Mouse (Mus musculus) liver, embryonic 14.5 days (tissue): ENCODE results near the gene Ccdc181.

Experiments
- CTCF ChIP-seq: IDR thresholded peaks from 2 replicates; pipeline ENCODE4 v1.5.1; 2016; ENCODE audit warnings: antibody characterized with exemption, low read depth, control low read depth
- EP300 ChIP-seq: IDR thresholded peaks from 2 replicates; pipeline ENCODE4 v1.6.1; 2016; ENCODE audit warnings: antibody characterized with exemption, low read depth

DNA sequence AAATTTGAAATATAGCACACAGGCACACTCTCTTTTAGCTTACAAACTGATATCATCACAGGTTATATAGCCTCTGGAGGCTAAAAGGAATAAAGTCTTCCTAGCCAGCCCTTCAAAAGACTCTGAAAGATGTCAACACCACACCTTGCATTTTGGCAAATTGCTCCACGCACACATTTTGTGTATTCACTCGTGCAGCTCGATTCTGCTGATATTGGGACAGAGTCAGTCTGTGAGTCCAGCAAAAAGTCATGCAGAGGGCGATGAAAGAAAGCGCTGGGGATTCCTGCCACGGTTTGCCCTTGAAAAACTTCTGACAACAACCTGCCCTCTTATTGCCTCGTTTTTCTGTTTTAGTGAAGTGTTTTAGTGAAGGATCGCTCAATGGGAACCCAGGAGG is 27.9 kb upstream of the Ccdc181 start:
- TF ChIP-seq CTCF (no peak), EP300 (no peak)
